Mouse (Mus musculus) layer of hippocampus, adult 8-10 months (tissue): ENCODE data around the gene Mrps25. TPM values are rescaled to one million over a fixed set of nuclear protein-coding genes. Genes with fewer than 3 reads are reported as not detected.

Source experiments
- DNase-seq, 2 experiments: peaks; one replicate each; pipeline ENCODE4 v3.0.0; 2022; ENCODE audit warnings: low spot score in 2 of 2
- total RNA-seq, 4 experiments: library from RNA; stranded (reverse); gene quantifications; 2 replicates each; pipeline ENCODE4 v1.2.4; 2022

Mrps25 gene
- total RNA-seq, 4 experiments from 2014 or later = 39.0 to 53.9 (median 47.7) TPM

DNA sequence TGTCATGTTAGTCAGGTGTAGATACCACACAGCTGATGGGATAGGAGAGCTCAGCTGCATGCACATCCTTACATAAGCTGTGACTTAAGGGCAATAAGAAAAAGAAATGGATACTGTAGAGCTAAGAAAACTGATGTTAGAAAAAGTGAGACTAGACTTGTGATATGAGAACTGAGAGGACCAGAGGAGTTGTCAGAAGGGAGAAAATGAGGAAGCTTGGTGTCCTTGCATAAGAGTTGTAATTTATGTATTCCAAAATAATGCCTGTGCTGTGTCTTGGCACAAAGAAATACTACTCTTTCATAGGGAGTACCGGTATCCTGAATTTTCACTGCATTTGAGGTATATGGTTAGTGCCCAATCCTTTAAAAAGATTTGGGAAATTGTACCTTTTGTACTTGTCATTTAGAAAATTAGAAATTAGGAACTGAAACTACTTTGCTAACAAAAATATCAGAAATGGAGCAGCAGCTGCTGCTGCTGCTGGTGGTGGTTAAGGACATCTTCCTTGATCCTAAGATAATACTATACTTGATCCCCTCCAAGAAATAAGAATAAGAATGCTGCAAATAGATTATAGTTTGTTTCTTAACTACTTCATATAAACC lies 56.9 kb downstream of the Mrps25 start:
- no peak for DNase-seq

- DNase-seq = no peak
Observed at GRCm38 (mm10) chr6:92124547-92124946, 59.3 kb downstream of the Mrps25 start.

Other genes with a start within 250 kb of the Mrps25 start
- gene Fgd5, start 205.2 kb downstream of the Mrps25 start, total RNA-seq = 1 to 10 TPM; 4.0 to 6.0 (median 5.4) TPM
- 10 to 100 TPM; 83.3 to 91.6 (median 89.0) TPM for gene Nr2c2, start 92.6 kb downstream of the Mrps25 start, total RNA-seq
- 10 to 100 TPM; 38.5 to 42.1 (median 39.7) TPM for gene Rbsn, start 30.9 kb upstream of the Mrps25 start, total RNA-seq
- 1 to 10 TPM; 1.5 to 2.6 (median 1.8) TPM for gene Trh, start 60.6 kb upstream of the Mrps25 start, total RNA-seq